ENCODE assay signal across 22 mouse cellular contexts in genomic region chr3:151262821-151263220, GRCm38 (mm10).
"Had no signal": no experiment of that assay in that cellular context is flagged by ENCODE, and none has a peak within 500 bp of the region (broad histone marks: within the 10 kb centered on the region; RNA-seq: fewer than 3 reads in every experiment).

No protein-coding gene starts in this region.

- DNase-seq: heart, postnatal 10 days; heart, postnatal 14 days; heart, postnatal 36 days; heart, postnatal 4 days; kidney, adult 11 months; kidney, adult 18-20 months; kidney, adult 2 months; kidney, adult 8-10 months; kidney, adult 9 months; kidney, postnatal 10 days; kidney, postnatal 14 days; kidney, postnatal 25 days; kidney, postnatal 36 days; kidney, postnatal 4 days; layer of hippocampus, adult 9-11 months; layer of hippocampus, postnatal 36 days had no signal

- ATAC-seq: hindbrain, embryonic 16.5 days; hindbrain, postnatal 0 days; inflammation-experienced regulatory T-cells, adult 6 months; intestine, embryonic 15.5 days; intestine, embryonic 16.5 days; intestine, postnatal 0 days had no signal
